Comparison of ENCODE assay signal across 9 mouse cellular contexts in the genomic region with DNA sequence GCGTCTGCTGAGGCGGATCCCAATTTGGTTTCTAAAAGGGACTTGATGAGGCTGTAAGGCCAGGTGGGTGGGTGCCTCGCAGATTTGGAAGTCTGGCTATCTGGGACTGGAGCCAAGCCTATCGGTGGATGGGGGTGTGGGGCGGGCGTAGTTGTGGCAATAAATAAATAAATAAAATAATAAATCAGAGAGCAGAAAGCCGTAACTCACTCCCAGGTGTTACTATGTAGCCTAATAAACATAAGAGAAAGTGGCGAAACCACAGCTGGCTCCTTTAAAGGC. TPM values are rescaled to one million over a fixed set of nuclear protein-coding genes. Genes with fewer than 3 reads are reported as not detected.
DNase-seq lines count a peak whose midpoint lies in the region; ATAC-seq and TF ChIP-seq lines count a peak whose summit lies in the region.
"Had no signal": no experiment of that assay in that cellular context is flagged by ENCODE, and none has a peak within 500 bp of the region (broad histone marks: within the 10 kb centered on the region; RNA-seq: fewer than 3 reads in every experiment).

No protein-coding gene starts in this region.

- no peak for TF ChIP-seq CTCF in small intestine, adult 2 months (IDR thresholded peaks at IDR 0.05; ENCODE audit: extremely low read depth, insufficient read length, insufficient replicate concordance, low read depth, low read length)

- peaks cover 6% of the 10 kb centered on the region for H3K27me3 ChIP-seq in megakaryocyte, embryonic 14.5 days (replicated peaks)
- H3K27me3 ChIP-seq in forebrain, embryonic 11.5 days (ENCODE audit: control insufficient read depth, insufficient read depth, low read length): peaks cover 9% of the 10 kb centered on the region
- no peaks in the 10 kb centered on the region for H3K27me3 ChIP-seq in limb, embryonic 14.5 days (ENCODE audit: control insufficient read depth, insufficient read depth, low read length)
- H3K27me3 ChIP-seq in small intestine, adult 2 months (ENCODE audit: control insufficient read depth, insufficient read depth, low read length): no peaks in the 10 kb centered on the region

- no peak for DNase-seq in forebrain, embryonic 11.5 days (ENCODE audit: low spot score)
- no peak for DNase-seq in limb, embryonic 14.5 days (ENCODE audit: low spot score)
- DNase-seq in gastrocnemius, postnatal 36 days: no peak
- DNase-seq in left cerebral cortex, postnatal 14 days (ENCODE audit: low spot score in 2 of 2): no peak
- no peak for DNase-seq in urinary bladder, postnatal 14 days (ENCODE audit: low spot score)

- 17% methylated on average over 8 of the region's 8 CpGs for whole genome bisulfite sequencing in forebrain, embryonic 11.5 days
- 2% methylated on average over 8 of the region's 8 CpGs for WGBS in limb, embryonic 14.5 days
- 6% methylated on average over 8 of the region's 8 CpGs for WGBS in small intestine, adult 2 months

- H3K27ac ChIP-seq in forebrain, embryonic 11.5 days (ENCODE audit: low read depth, low read length): no peak overlapping the region
- H3K27ac ChIP-seq in limb, embryonic 14.5 days (replicated peaks; ENCODE audit: low read depth, low read length): no peak overlapping the region
- peak overlapping the region; percentile 43 for H3K27ac ChIP-seq in small intestine, adult 2 months (ENCODE audit: insufficient read depth, low read depth, low read length)

- ATAC-seq in megakaryocyte, adult 5-6 weeks (ENCODE audit: poor library complexity, severe bottlenecking): no peak
- ATAC-seq in forebrain, embryonic 11.5 days (replicated peaks; ENCODE audit: low FRiP score): no peak
- ATAC-seq in limb, embryonic 14.5 days (ENCODE audit: low FRiP score, low read depth): no peak

- no peak overlapping the region; the same call in 1 of the 2 replicates for H3K9ac ChIP-seq in forebrain, embryonic 11.5 days (ENCODE audit: low read length)
- peak overlapping the region; percentile 53 for H3K9ac ChIP-seq in limb, embryonic 14.5 days (ENCODE audit: low read depth, low read length, severe bottlenecking)

- intact Hi-C loops in gastrocnemius, postnatal 36 days (cut with DNase I): no loop called here
- intact Hi-C loops in left cerebral cortex, postnatal 14 days (cut with DNase I): no loop called here

- peaks cover 26% of the 10 kb centered on the region for H3K36me3 ChIP-seq in megakaryocyte, embryonic 14.5 days (replicated peaks; ENCODE audit: low read length)
- peaks cover 3% of the 10 kb centered on the region; the same call in 1 of the 2 replicates for H3K36me3 ChIP-seq in forebrain, embryonic 11.5 days (ENCODE audit: control insufficient read depth, insufficient read depth, low read length)
- H3K36me3 ChIP-seq in limb, embryonic 14.5 days (ENCODE audit: control insufficient read depth, insufficient read depth, low read length): peaks cover 18% of the 10 kb centered on the region
- H3K36me3 ChIP-seq in small intestine, adult 2 months (ENCODE audit: control insufficient read depth, insufficient read depth, low read length): peaks cover 12% of the 10 kb centered on the region

- TF ChIP-seq POLR2A in limb, embryonic 14.5 days (IDR thresholded peaks at IDR 0.05; ENCODE audit: borderline replicate concordance, extremely low read depth, insufficient read depth, insufficient read length): no peak
- TF ChIP-seq POLR2A in small intestine, adult 2 months (IDR thresholded peaks at IDR 0.05; ENCODE audit: low read depth, low read length): no peak

- peak overlapping the region; percentile 77; the same call in 1 of the 2 replicates for H3K4me2 ChIP-seq in forebrain, embryonic 11.5 days (ENCODE audit: low read depth, low read length, severe bottlenecking)
- H3K4me2 ChIP-seq in limb, embryonic 14.5 days (replicated peaks; ENCODE audit: low read depth, low read length, severe bottlenecking): peak overlapping the region; percentile 89

- peaks cover 51% of the 10 kb centered on the region for H3K4me1 ChIP-seq in megakaryocyte, embryonic 14.5 days
- H3K4me1 ChIP-seq in forebrain, embryonic 11.5 days (replicated peaks; ENCODE audit: control insufficient read depth, insufficient read depth, low read length): peaks cover 15% of the 10 kb centered on the region
- peaks cover 12% of the 10 kb centered on the region; the same call in 1 of the 2 replicates for H3K4me1 ChIP-seq in limb, embryonic 14.5 days (ENCODE audit: control insufficient read depth, insufficient read depth, low read length)
- H3K4me1 ChIP-seq in small intestine, adult 2 months (ENCODE audit: control insufficient read depth, insufficient read depth, insufficient read length, low read length): peaks cover 8% of the 10 kb centered on the region; the same call in 1 of the 2 replicates

- peak overlapping the region; percentile 91 for H3K4me3 ChIP-seq in megakaryocyte, embryonic 14.5 days (replicated peaks)
- H3K4me3 ChIP-seq in forebrain, embryonic 11.5 days (ENCODE audit: low read depth, low read length): peak overlapping the region; percentile 32; the same call in 1 of the 2 replicates
- peak overlapping the region; percentile 49 for H3K4me3 ChIP-seq in limb, embryonic 14.5 days (replicated peaks; ENCODE audit: low read length)
- H3K4me3 ChIP-seq in small intestine, adult 2 months (ENCODE audit: low read depth, low read length): peak overlapping the region; percentile 71

- no peaks in the 10 kb centered on the region for H3K9me3 ChIP-seq in megakaryocyte, embryonic 14.5 days
- no peaks in the 10 kb centered on the region for H3K9me3 ChIP-seq in forebrain, embryonic 11.5 days (ENCODE audit: control insufficient read depth, low read length)
- no peaks in the 10 kb centered on the region for H3K9me3 ChIP-seq in limb, embryonic 14.5 days (ENCODE audit: control insufficient read depth, low read length)

RNA-seq across cellular contexts. Expression of a gene that starts 1.1 kb away (rescaled TPM):
- not detected in 2 replicates for polyA plus RNA-seq in megakaryocyte, embryonic 14.5 days (2012; ENCODE audit: insufficient read depth, low replicate concordance)
- not detected in 2 replicates for total RNA-seq in megakaryocyte, adult 5-6 weeks (2015)
- total RNA-seq in megakaryocyte, adult 5-6 weeks (2017): not detected in 2 replicates
- 2.7 and 3.2 TPM in 2 replicates for polyA plus RNA-seq in forebrain, embryonic 11.5 days (2014; fragmentation: Nextera tagmentation; extraction: Ambion mirVana)
- polyA plus RNA-seq in limb, embryonic 14.5 days (2012; rRNA removed): 3.0 and 4.8 TPM in 2 replicates
- 6.3 and 8.2 TPM in 2 replicates for polyA plus RNA-seq in limb, embryonic 14.5 days (2014; fragmentation: Nextera tagmentation; extraction: Ambion mirVana)
- 1.2 and 2.7 TPM in 2 replicates for polyA plus RNA-seq in small intestine, adult 2 months (2012; rRNA removed)
- not detected for total RNA-seq in gastrocnemius, postnatal 36 days (2021)
- not detected for total RNA-seq in left cerebral cortex, postnatal 14 days (2021)
- total RNA-seq: common myeloid progenitor, adult 5-6 weeks had no signal

RNA-seq across cellular contexts. Expression of a gene that starts 6.0 kb away (rescaled TPM):
- polyA plus RNA-seq in megakaryocyte, embryonic 14.5 days (2012; ENCODE audit: insufficient read depth, low replicate concordance): 78.6 and 558 TPM in 2 replicates
- total RNA-seq in megakaryocyte, adult 5-6 weeks (2015): 390 and 393 TPM in 2 replicates
- 216 and 267 TPM in 2 replicates for total RNA-seq in megakaryocyte, adult 5-6 weeks (2017)
- 431 and 446 TPM in 2 replicates for polyA plus RNA-seq in forebrain, embryonic 11.5 days (2014; fragmentation: Nextera tagmentation; extraction: Ambion mirVana)
- 459 and 792 TPM in 2 replicates for polyA plus RNA-seq in limb, embryonic 14.5 days (2012; rRNA removed)
- polyA plus RNA-seq in limb, embryonic 14.5 days (2014; fragmentation: Nextera tagmentation; extraction: Ambion mirVana): 635 and 646 TPM in 2 replicates
- polyA plus RNA-seq in small intestine, adult 2 months (2012; rRNA removed): 475 and 539 TPM in 2 replicates
- 100 to 1,000 TPM; 310 to 311 TPM for total RNA-seq in gastrocnemius, postnatal 36 days (2021)
- total RNA-seq in left cerebral cortex, postnatal 14 days (2021): 100 to 1,000 TPM; 168 to 172 TPM

RNA-seq across cellular contexts. Expression of a gene that starts 10.1 kb away (rescaled TPM):
- 12.9 and 128 TPM in 2 replicates for polyA plus RNA-seq in megakaryocyte, embryonic 14.5 days (2012; ENCODE audit: insufficient read depth, low replicate concordance)
- 68.9 and 78.0 TPM in 2 replicates for total RNA-seq in megakaryocyte, adult 5-6 weeks (2015)
- total RNA-seq in megakaryocyte, adult 5-6 weeks (2017): 58.5 and 73.2 TPM in 2 replicates
- polyA plus RNA-seq in forebrain, embryonic 11.5 days (2014; fragmentation: Nextera tagmentation; extraction: Ambion mirVana): 106 and 123 TPM in 2 replicates
- polyA plus RNA-seq in limb, embryonic 14.5 days (2012; rRNA removed): 35.9 and 45.0 TPM in 2 replicates
- polyA plus RNA-seq in limb, embryonic 14.5 days (2014; fragmentation: Nextera tagmentation; extraction: Ambion mirVana): 94.1 and 110 TPM in 2 replicates
- polyA plus RNA-seq in small intestine, adult 2 months (2012; rRNA removed): 1.5 and 3.3 TPM in 2 replicates
- total RNA-seq in gastrocnemius, postnatal 36 days (2021): 10 to 100 TPM; 11.5 to 23.6 TPM
- total RNA-seq in left cerebral cortex, postnatal 14 days (2021): 10 to 100 TPM; 14.9 to 18.8 TPM

RNA-seq across cellular contexts. Expression of a gene that starts 13.6 kb away (rescaled TPM):
- 0.30 TPM in 1 of 2 replicates, not detected in the other for polyA plus RNA-seq in megakaryocyte, embryonic 14.5 days (2012; ENCODE audit: insufficient read depth, low replicate concordance)
- not detected in 2 replicates for total RNA-seq in megakaryocyte, adult 5-6 weeks (2015)
- 0.22 TPM in 1 of 2 replicates, not detected in the other for total RNA-seq in megakaryocyte, adult 5-6 weeks (2017)
- polyA plus RNA-seq in forebrain, embryonic 11.5 days (2014; fragmentation: Nextera tagmentation; extraction: Ambion mirVana): 0.49 and 1.1 TPM in 2 replicates
- 1.1 and 1.4 TPM in 2 replicates for polyA plus RNA-seq in limb, embryonic 14.5 days (2012; rRNA removed)
- 0.18 and 0.70 TPM in 2 replicates for polyA plus RNA-seq in limb, embryonic 14.5 days (2014; fragmentation: Nextera tagmentation; extraction: Ambion mirVana)
- polyA plus RNA-seq in small intestine, adult 2 months (2012; rRNA removed): 0.06 and 0.10 TPM in 2 replicates
- total RNA-seq in gastrocnemius, postnatal 36 days (2021): not detected
- under 1 TPM; 0.70 to 0.82 TPM for total RNA-seq in left cerebral cortex, postnatal 14 days (2021)

RNA-seq across cellular contexts. Expression of a gene that starts 29.4 kb away (rescaled TPM):
- 0.10 TPM in 1 of 2 replicates, not detected in the other for polyA plus RNA-seq in megakaryocyte, embryonic 14.5 days (2012; ENCODE audit: insufficient read depth, low replicate concordance)
- 0.98 and 2.1 TPM in 2 replicates for total RNA-seq in megakaryocyte, adult 5-6 weeks (2015)
- 0.89 and 1.4 TPM in 2 replicates for total RNA-seq in megakaryocyte, adult 5-6 weeks (2017)
- 2.2 and 2.4 TPM in 2 replicates for polyA plus RNA-seq in forebrain, embryonic 11.5 days (2014; fragmentation: Nextera tagmentation; extraction: Ambion mirVana)
- 4.1 and 4.8 TPM in 2 replicates for polyA plus RNA-seq in limb, embryonic 14.5 days (2012; rRNA removed)
- polyA plus RNA-seq in limb, embryonic 14.5 days (2014; fragmentation: Nextera tagmentation; extraction: Ambion mirVana): 1.7 and 2.9 TPM in 2 replicates
- polyA plus RNA-seq in small intestine, adult 2 months (2012; rRNA removed): 0.80 and 0.84 TPM in 2 replicates
- total RNA-seq in gastrocnemius, postnatal 36 days (2021): 1 to 10 TPM; 1.7 to 2.0 TPM
- total RNA-seq in left cerebral cortex, postnatal 14 days (2021): 1 to 10 TPM; 4.7 to 4.8 TPM

Comparison
In these comparisons a context has a peak if more than half of its experiments do, and no peak if none do; other contexts are left out.
1. H3K4me3 ChIP-seq: peak in every context shown above with its lines; median percentile 91 in megakaryocyte, embryonic 14.5 days; 71 in small intestine, adult 2 months; 49 in limb, embryonic 14.5 days; 32 in forebrain, embryonic 11.5 days.